Mouse (Mus musculus): Measurements from ENCODE around the gene Atp5s. TPM values are rescaled to one million over a fixed set of nuclear protein-coding genes. Genes with fewer than 3 reads are reported as not detected.

The Atp5s gene
- polyA plus RNA-seq, 1 experiment from 2014 or later, result 32.0 TPM

- H3K9me3 ChIP-seq (ENCODE audit: control insufficient read depth, low read length), result no peaks in the 10 kb centered on the region
- H3K4me2 ChIP-seq (ENCODE audit: low read depth, low read length), result no peak overlapping the region
- H3K36me3 ChIP-seq (ENCODE audit: control insufficient read depth, insufficient read depth, low read length), result no peaks in the 10 kb centered on the region
- no peak overlapping the region for H3K9ac ChIP-seq (ENCODE audit: low read depth, low read length)
- peaks cover 3% of the 10 kb centered on the region; the same call in 1 of the 2 replicates for H3K4me1 ChIP-seq (ENCODE audit: control insufficient read depth, insufficient read depth, low read length)
- no peak overlapping the region for H3K4me3 ChIP-seq (ENCODE audit: low read depth, low read length)
- peak; percentile 74 for ATAC-seq (ENCODE audit: low read depth)
- no peak overlapping the region for H3K27ac ChIP-seq (replicated peaks; ENCODE audit: low read depth, low read length)
- peak; percentile 78 for DNase-seq (ENCODE audit: low spot score)
- no peaks in the 10 kb centered on the region for H3K27me3 ChIP-seq (replicated peaks; ENCODE audit: control insufficient read depth, insufficient read depth, low read length)
- 30% methylated on average over 2 of the region's 2 CpGs for WGBS
Measured at GRCm38 (mm10) chr12:69688368-69688767, 36.4 kb upstream of the Atp5s start.

GRCm38 (mm10) chr12:69689094-69689493, 35.7 kb upstream of the Atp5s start:
- Histone ChIP-seq H3K9ac (ENCODE audit: low read depth, low read length) (no peak overlapping the region), H3K36me3 (ENCODE audit: control insufficient read depth, insufficient read depth, low read length) (no peaks in the 10 kb centered on the region), H3K4me3 (ENCODE audit: low read depth, low read length) (no peak overlapping the region), H3K9me3 (ENCODE audit: control insufficient read depth, low read length) (no peaks in the 10 kb centered on the region), H3K4me1 (ENCODE audit: control insufficient read depth, insufficient read depth, low read length) (no peaks in the 10 kb centered on the region; the same call in 1 of the 2 replicates), H3K27me3 (replicated peaks; ENCODE audit: control insufficient read depth, insufficient read depth, low read length) (no peaks in the 10 kb centered on the region), H3K4me2 (ENCODE audit: low read depth, low read length) (no peak overlapping the region), H3K27ac (replicated peaks; ENCODE audit: low read depth, low read length) (peak overlapping the region; percentile 17; the same call in 1 of the 2 replicates)
- DNase-seq (ENCODE audit: low spot score) (peak; percentile 27), ATAC-seq (ENCODE audit: low read depth) (no peak)

GRCm38 (mm10) chr12:69690714-69691113, 34.0 kb upstream of the Atp5s start:
- Histone ChIP-seq H3K4me2 (ENCODE audit: low read depth, low read length) (no peak overlapping the region), H3K27ac (replicated peaks; ENCODE audit: low read depth, low read length) (no peak overlapping the region), H3K9me3 (ENCODE audit: control insufficient read depth, low read length) (no peaks in the 10 kb centered on the region), H3K4me3 (ENCODE audit: low read depth, low read length) (no peak overlapping the region), H3K9ac (ENCODE audit: low read depth, low read length) (no peak overlapping the region), H3K36me3 (ENCODE audit: control insufficient read depth, insufficient read depth, low read length) (0 out of 2 replicates have a peak, but pooled peaks cover 5% of the 10 kb centered on the region), H3K27me3 (replicated peaks; ENCODE audit: control insufficient read depth, insufficient read depth, low read length) (no peaks in the 10 kb centered on the region), H3K4me1 (ENCODE audit: control insufficient read depth, insufficient read depth, low read length) (no peaks in the 10 kb centered on the region; the same call in 1 of the 2 replicates)
- WGBS, result 94% methylated on average over 4 of the region's 4 CpGs
- no peak for DNase-seq (ENCODE audit: low spot score)
- no peak for ATAC-seq (ENCODE audit: low read depth)

GRCm38 (mm10) chr12:69693471-69693870, 31.3 kb upstream of the Atp5s start:
- WGBS, result 79% methylated on average over 17 of the region's 17 CpGs
- Histone ChIP-seq H3K9ac (ENCODE audit: low read depth, low read length) (no peak overlapping the region), H3K27me3 (replicated peaks; ENCODE audit: control insufficient read depth, insufficient read depth, low read length) (no peaks in the 10 kb centered on the region)

GRCm38 (mm10) chr12:69696746-69697145, 28.0 kb upstream of the Atp5s start:
- H3K4me2 ChIP-seq (ENCODE audit: low read depth, low read length), result no peak overlapping the region
- no peaks in the 10 kb centered on the region for H3K27me3 ChIP-seq (replicated peaks; ENCODE audit: control insufficient read depth, insufficient read depth, low read length)
- H3K4me1 ChIP-seq (ENCODE audit: control insufficient read depth, insufficient read depth, low read length), result no peaks in the 10 kb centered on the region
- no peak overlapping the region for H3K27ac ChIP-seq (replicated peaks; ENCODE audit: low read depth, low read length)
- DNase-seq (ENCODE audit: low spot score), result peak; percentile 45
- H3K4me3 ChIP-seq (ENCODE audit: low read depth, low read length), result no peak overlapping the region
- 74% methylated on average over 5 of the region's 5 CpGs for WGBS
- H3K36me3 ChIP-seq (ENCODE audit: control insufficient read depth, insufficient read depth, low read length), result peaks cover 23% of the 10 kb centered on the region; the same call in 1 of the 2 replicates
- no peak overlapping the region for H3K9ac ChIP-seq (ENCODE audit: low read depth, low read length)
- no peak for ATAC-seq (ENCODE audit: low read depth)
- H3K9me3 ChIP-seq (ENCODE audit: control insufficient read depth, low read length), result no peaks in the 10 kb centered on the region

More at GRCm38 (mm10) chr12:69693471-69693870, 31.3 kb upstream of the Atp5s start:
- DNase-seq (ENCODE audit: low spot score) (no peak), ATAC-seq (ENCODE audit: low read depth) (no peak)
- H3K4me2 ChIP-seq (ENCODE audit: low read depth, low read length), result no peak overlapping the region
- no peak overlapping the region for H3K4me3 ChIP-seq (ENCODE audit: low read depth, low read length)
- H3K9me3 ChIP-seq (ENCODE audit: control insufficient read depth, low read length), result no peaks in the 10 kb centered on the region
- H3K4me1 ChIP-seq (ENCODE audit: control insufficient read depth, insufficient read depth, low read length), result no peaks in the 10 kb centered on the region; the same call in 1 of the 2 replicates
- H3K27ac ChIP-seq (replicated peaks; ENCODE audit: low read depth, low read length), result no peak overlapping the region
- 0 out of 2 replicates have a peak, but pooled peaks cover 7% of the 10 kb centered on the region for H3K36me3 ChIP-seq (ENCODE audit: control insufficient read depth, insufficient read depth, low read length)

GRCm38 (mm10) chr12:69698352-69698751, 26.4 kb upstream of the Atp5s start:
- Histone ChIP-seq H3K4me1 (ENCODE audit: control insufficient read depth, insufficient read depth, low read length) (no peaks in the 10 kb centered on the region), H3K9ac (ENCODE audit: low read depth, low read length) (no peak overlapping the region), H3K36me3 (ENCODE audit: control insufficient read depth, insufficient read depth, low read length) (peaks cover 28% of the 10 kb centered on the region; the same call in 1 of the 2 replicates), H3K27ac (replicated peaks; ENCODE audit: low read depth, low read length) (0 out of 2 replicates have a peak overlapping the region, but pooled peaks have one; percentile 39), H3K9me3 (ENCODE audit: control insufficient read depth, low read length) (no peaks in the 10 kb centered on the region), H3K27me3 (replicated peaks; ENCODE audit: control insufficient read depth, insufficient read depth, low read length) (no peaks in the 10 kb centered on the region), H3K4me3 (ENCODE audit: low read depth, low read length) (no peak overlapping the region), H3K4me2 (ENCODE audit: low read depth, low read length) (no peak overlapping the region)
- peak; percentile 58 for DNase-seq (ENCODE audit: low spot score)
- ATAC-seq (ENCODE audit: low read depth), result peak; percentile 65; the same call in 1 of the 2 replicates
- WGBS, result 74% methylated on average over 6 of the region's 6 CpGs

- WGBS, result 85% methylated on average over 11 of the region's 11 CpGs
- H3K27ac ChIP-seq (replicated peaks; ENCODE audit: low read depth, low read length), result no peak overlapping the region
- no peaks in the 10 kb centered on the region for H3K27me3 ChIP-seq (replicated peaks; ENCODE audit: control insufficient read depth, insufficient read depth, low read length)
- no peaks in the 10 kb centered on the region for H3K9me3 ChIP-seq (ENCODE audit: control insufficient read depth, low read length)
- H3K4me1 ChIP-seq (ENCODE audit: control insufficient read depth, insufficient read depth, low read length), result no peaks in the 10 kb centered on the region
- H3K4me2 ChIP-seq (ENCODE audit: low read depth, low read length), result no peak overlapping the region
- no peak overlapping the region for H3K4me3 ChIP-seq (ENCODE audit: low read depth, low read length)
- H3K36me3 ChIP-seq (ENCODE audit: control insufficient read depth, insufficient read depth, low read length), result 0 out of 2 replicates have a peak, but pooled peaks cover 22% of the 10 kb centered on the region
- no peak overlapping the region for H3K9ac ChIP-seq (ENCODE audit: low read depth, low read length)
- no peak for ATAC-seq (ENCODE audit: low read depth)
- no peak for DNase-seq (ENCODE audit: low spot score)
Measured at GRCm38 (mm10) chr12:69704799-69705458, 19.8 kb upstream of the Atp5s start.

- no peak overlapping the region for H3K27ac ChIP-seq (replicated peaks; ENCODE audit: low read depth, low read length)
- no peak for DNase-seq (ENCODE audit: low spot score)
- no peak for ATAC-seq (ENCODE audit: low read depth)
- H3K4me1 ChIP-seq (ENCODE audit: control insufficient read depth, insufficient read depth, low read length), result no peaks in the 10 kb centered on the region
- H3K4me3 ChIP-seq (ENCODE audit: low read depth, low read length), result no peak overlapping the region
- no peaks in the 10 kb centered on the region for H3K27me3 ChIP-seq (replicated peaks; ENCODE audit: control insufficient read depth, insufficient read depth, low read length)
- H3K9ac ChIP-seq (ENCODE audit: low read depth, low read length), result no peak overlapping the region
- peaks cover 25% of the 10 kb centered on the region for H3K36me3 ChIP-seq (ENCODE audit: control insufficient read depth, insufficient read depth, low read length)
- peaks cover 11% of the 10 kb centered on the region; the same call in 1 of the 2 replicates for H3K9me3 ChIP-seq (ENCODE audit: control insufficient read depth, low read length)
- no peak overlapping the region for H3K4me2 ChIP-seq (ENCODE audit: low read depth, low read length)
Measured at GRCm38 (mm10) chr12:69713628-69714027, 11.1 kb upstream of the Atp5s start.

GRCm38 (mm10) chr12:69722857-69723256, 1.9 kb upstream of the Atp5s start:
- Histone ChIP-seq H3K4me3 (ENCODE audit: low read depth, low read length) (no peak overlapping the region), H3K4me1 (ENCODE audit: control insufficient read depth, insufficient read depth, low read length) (peaks cover 14% of the 10 kb centered on the region), H3K27me3 (replicated peaks; ENCODE audit: control insufficient read depth, insufficient read depth, low read length) (no peaks in the 10 kb centered on the region), H3K36me3 (ENCODE audit: control insufficient read depth, insufficient read depth, low read length) (peaks cover 36% of the 10 kb centered on the region), H3K27ac (replicated peaks; ENCODE audit: low read depth, low read length) (no peak overlapping the region), H3K9ac (ENCODE audit: low read depth, low read length) (no peak overlapping the region), H3K4me2 (ENCODE audit: low read depth, low read length) (no peak overlapping the region), H3K9me3 (ENCODE audit: control insufficient read depth, low read length) (peaks cover 20% of the 10 kb centered on the region; the same call in 1 of the 2 replicates)
- DNase-seq (ENCODE audit: low spot score) (peak; percentile 15), ATAC-seq (ENCODE audit: low read depth) (no peak)
- 83% methylated on average over 3 of the region's 3 CpGs for WGBS
